ENCODE assay signal across 7 mouse cellular contexts in the genomic region with DNA sequence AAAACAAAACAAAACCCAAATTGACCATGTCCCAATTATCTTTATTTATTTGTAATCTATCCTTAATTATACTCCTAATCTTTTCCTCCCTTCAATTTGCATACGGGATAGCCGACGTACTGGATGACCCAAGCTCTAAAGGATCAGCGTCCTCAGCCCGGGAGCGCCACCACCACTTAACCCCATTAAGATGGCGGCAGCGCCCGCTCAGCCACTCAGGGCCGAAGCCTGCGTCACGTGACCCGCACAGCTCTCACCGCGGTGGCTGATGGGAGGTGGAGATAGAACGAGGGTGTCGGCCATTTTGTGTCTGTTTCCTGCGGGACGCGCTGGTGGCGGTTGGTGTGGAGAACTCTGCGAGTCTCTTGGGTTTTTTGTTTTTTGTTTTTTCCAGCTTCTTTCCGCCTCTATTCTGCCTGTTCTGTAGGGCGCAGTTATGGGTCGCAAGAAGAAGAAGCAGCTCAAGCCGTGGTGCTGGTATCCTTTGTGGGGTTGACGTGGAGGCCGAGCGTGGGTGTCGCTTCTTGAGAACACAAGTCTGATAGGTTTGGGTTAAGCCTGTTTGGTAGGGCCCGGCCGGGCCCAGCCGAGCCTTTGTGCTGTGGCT. TPM values are rescaled to one million over a fixed set of nuclear protein-coding genes. Genes with fewer than 3 reads are reported as not detected.
DNase-seq lines count a peak whose midpoint lies in the region; ATAC-seq lines count a peak whose summit lies in the region.

TSS of gene Zfp207 (plus strand) at position 261 of the 607 bp plus-strand sequence.

- peaks cover 13% of the 10 kb centered on the region for H3K36me3 ChIP-seq in embryonic facial prominence, embryonic 12.5 days
- H3K36me3 ChIP-seq in limb, embryonic 11.5 days (ENCODE audit: control insufficient read depth, insufficient read depth, low read length), result peaks cover 5% of the 10 kb centered on the region; the same call in 1 of the 2 replicates
- H3K36me3 ChIP-seq in midbrain, embryonic 14.5 days (ENCODE audit: control insufficient read depth, insufficient read depth, low read length), result peaks cover 13% of the 10 kb centered on the region

- peak; percentile 93 for ATAC-seq in embryonic facial prominence, embryonic 12.5 days (ENCODE audit: insufficient number of reproducible peaks, insufficient read depth, low FRiP score, low TSS enrichment)
- ATAC-seq in limb, embryonic 11.5 days (ENCODE audit: insufficient number of reproducible peaks, low FRiP score, low TSS enrichment, low read depth), result peak; percentile 91
- ATAC-seq in midbrain, embryonic 14.5 days (ENCODE audit: low FRiP score, low TSS enrichment), result peak; percentile 97

- peak within 1 kb of the TSS; percentile 93 for H3K9ac ChIP-seq in embryonic facial prominence, embryonic 12.5 days
- H3K9ac ChIP-seq in limb, embryonic 11.5 days (ENCODE audit: low read length), result peak within 1 kb of the TSS; percentile 99
- H3K9ac ChIP-seq in midbrain, embryonic 14.5 days (replicated peaks; ENCODE audit: low read length), result peak within 1 kb of the TSS; percentile 89

- H3K4me3 ChIP-seq in embryonic facial prominence, embryonic 12.5 days, result peak within 1 kb of the TSS; percentile 86
- H3K4me3 ChIP-seq in limb, embryonic 11.5 days (ENCODE audit: low read depth, low read length), result peak within 1 kb of the TSS; percentile 97
- peak within 1 kb of the TSS; percentile 88 for H3K4me3 ChIP-seq in midbrain, embryonic 14.5 days (replicated peaks; ENCODE audit: low read depth, low read length)

- peaks cover 23% of the 10 kb centered on the region for H3K4me1 ChIP-seq in embryonic facial prominence, embryonic 12.5 days
- H3K4me1 ChIP-seq in limb, embryonic 11.5 days (ENCODE audit: control insufficient read depth, insufficient read depth, low read length), result peaks cover 7% of the 10 kb centered on the region; the same call in 1 of the 2 replicates
- peaks cover 36% of the 10 kb centered on the region for H3K4me1 ChIP-seq in midbrain, embryonic 14.5 days (ENCODE audit: control insufficient read depth, insufficient read depth, low read length)

- H3K4me2 ChIP-seq in embryonic facial prominence, embryonic 12.5 days (replicated peaks), result peak within 1 kb of the TSS; percentile 92
- peak within 1 kb of the TSS; percentile 92 for H3K4me2 ChIP-seq in limb, embryonic 11.5 days (ENCODE audit: low read depth, severe bottlenecking)
- H3K4me2 ChIP-seq in midbrain, embryonic 14.5 days (ENCODE audit: low read length), result peak within 1 kb of the TSS; percentile 79

- peak; percentile 98 for DNase-seq in adrenal gland, postnatal 25 days
- DNase-seq in heart, adult 11 months, result peak; percentile 100
- peak; percentile 99 for DNase-seq in kidney, adult 18-20 months
- peak; percentile 98 for DNase-seq in limb, embryonic 11.5 days (ENCODE audit: low spot score)
- DNase-seq in midbrain, embryonic 14.5 days, result peak; percentile 99
- DNase-seq in spleen, adult 18-20 months, result peak; percentile 94 to 98

- no peaks in the 10 kb centered on the region for H3K9me3 ChIP-seq in embryonic facial prominence, embryonic 12.5 days
- H3K9me3 ChIP-seq in limb, embryonic 11.5 days (ENCODE audit: control insufficient read depth, low read length), result no peaks in the 10 kb centered on the region
- no peaks in the 10 kb centered on the region for H3K9me3 ChIP-seq in midbrain, embryonic 14.5 days (ENCODE audit: control insufficient read depth, low read length)

- WGBS in embryonic facial prominence, embryonic 12.5 days, result under 1% methylated on average over 33 of the region's 33 CpGs
- WGBS in limb, embryonic 11.5 days, result under 1% methylated on average over 33 of the region's 33 CpGs
- WGBS in midbrain, embryonic 14.5 days, result under 1% methylated on average over 33 of the region's 33 CpGs

- no peaks in the 10 kb centered on the region for H3K27me3 ChIP-seq in embryonic facial prominence, embryonic 12.5 days
- H3K27me3 ChIP-seq in limb, embryonic 11.5 days (ENCODE audit: control insufficient read depth, insufficient read depth, low read length), result no peaks in the 10 kb centered on the region
- H3K27me3 ChIP-seq in midbrain, embryonic 14.5 days (ENCODE audit: control insufficient read depth, insufficient read depth, low read length), result no peaks in the 10 kb centered on the region

- peak within 1 kb of the TSS; percentile 89 for H3K27ac ChIP-seq in embryonic facial prominence, embryonic 12.5 days
- peak within 1 kb of the TSS; percentile 64; the same call in 1 of the 2 replicates for H3K27ac ChIP-seq in limb, embryonic 11.5 days (replicated peaks; ENCODE audit: low read depth, low read length)
- peak within 1 kb of the TSS; percentile 84 for H3K27ac ChIP-seq in midbrain, embryonic 14.5 days (replicated peaks; ENCODE audit: low read depth, low read length)

RNA-seq across cellular contexts. Expression of gene Zfp207, which starts in this region (rescaled TPM):
- 158 and 187 TPM in 2 replicates for total RNA-seq in adrenal gland, postnatal 25 days (2021)
- 264 and 274 TPM in 2 replicates for polyA plus RNA-seq in embryonic facial prominence, embryonic 12.5 days (2016; fragmentation: Nextera tagmentation; extraction: Ambion mirVana)
- 343 and 367 TPM in 2 replicates for polyA plus RNA-seq in limb, embryonic 11.5 days (2014; fragmentation: Nextera tagmentation; extraction: Ambion mirVana)
- 222 and 237 TPM in 2 replicates for polyA plus RNA-seq in midbrain, embryonic 14.5 days (2014; fragmentation: Nextera tagmentation; extraction: Ambion mirVana)

Comparison
In these comparisons a context has a peak if more than half of its experiments do, and no peak if none do; other contexts are left out.
1. Peak in every context shown above with its lines: DNase-seq, ATAC-seq, H3K4me3 ChIP-seq and H3K27ac ChIP-seq.